Mouse (Mus musculus) left cerebral cortex, postnatal 10 days (tissue): Measurements from ENCODE around the gene Kera. TPM values are rescaled to one million over a fixed set of nuclear protein-coding genes. Genes with fewer than 3 reads are reported as not detected.

ENCODE experiments used
- DNase-seq, 2 experiments: peaks; one replicate each; pipeline ENCODE4 v3.0.0; 2021 to 2022; ENCODE audit warnings: low spot score in 2 of 2, mixed read lengths in 1 of 2; ENCODE audit errors: extremely low spot score in 1 of 2
- intact Hi-C: fragments of 180-260 bp; cut with DNase I; formaldehyde crosslinking; loops from one replicate; pipeline ENCODE4 v1.15.1; 2025
- total RNA-seq, 2 experiments: library from RNA; stranded (reverse); gene quantifications; 2 replicates each; pipeline ENCODE4 v1.2.3; 2021

The Kera gene
- not detected for total RNA-seq

- intact Hi-C loops: no loop called here
- DNase-seq: no peak
Measured at GRCm38 (mm10) chr10:97606579-97606978, at the start of gene Kera. Gene Kera (plus strand): TSS chr10:97606879.

DNA sequence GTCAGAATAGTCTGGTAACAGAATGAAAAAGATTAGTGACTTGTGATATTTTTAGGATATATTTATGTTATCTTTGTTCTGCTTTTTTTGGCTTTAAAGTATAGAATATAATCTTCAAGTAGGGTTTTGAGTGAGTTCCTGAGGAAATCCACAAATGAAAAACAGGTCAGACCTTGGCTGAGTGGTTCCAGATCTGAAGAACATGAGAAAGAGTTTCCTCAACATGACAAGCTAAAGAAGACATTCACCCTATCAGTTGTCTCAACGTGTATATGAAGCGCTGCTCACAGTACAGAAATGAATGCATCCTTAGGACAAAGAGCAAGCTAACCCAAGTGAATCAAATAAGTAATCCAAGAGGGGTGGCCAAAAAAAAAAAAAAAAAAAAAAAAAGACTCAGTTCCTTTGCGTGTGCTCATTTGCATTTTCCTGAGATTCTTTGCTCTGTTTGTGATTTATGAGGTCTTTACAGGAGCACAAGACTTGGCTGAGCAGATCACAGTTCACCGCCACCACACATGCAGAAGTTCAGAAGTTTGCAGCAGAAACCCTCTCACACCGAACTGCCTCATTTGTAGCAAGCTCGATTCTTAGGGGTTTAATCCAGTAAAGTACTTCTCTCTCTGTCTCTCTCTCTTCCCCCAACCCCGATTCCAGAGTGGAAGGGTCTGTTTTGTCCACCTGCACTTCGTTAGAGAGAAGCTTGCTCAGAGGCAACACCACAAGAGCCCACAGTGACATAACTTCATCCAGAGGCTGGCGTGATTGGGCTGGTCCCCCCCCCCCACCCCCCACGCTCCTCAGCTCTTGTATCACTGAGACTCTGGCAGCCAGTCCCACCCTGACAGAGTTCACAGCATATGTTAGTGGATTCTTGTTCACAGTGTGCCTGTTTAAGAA lies 41.5 kb upstream of the Kera start, which contains the start of gene Lum:
TSS of gene Lum (plus strand) at position 172 of the 900 bp plus-strand sequence.
- intact Hi-C loops: no loop called here
- DNase-seq: no peak

- DNase-seq: no peak
Measured at GRCm38 (mm10) chr10:97567489-97568135, 39.1 kb upstream of the Kera start.

DNA sequence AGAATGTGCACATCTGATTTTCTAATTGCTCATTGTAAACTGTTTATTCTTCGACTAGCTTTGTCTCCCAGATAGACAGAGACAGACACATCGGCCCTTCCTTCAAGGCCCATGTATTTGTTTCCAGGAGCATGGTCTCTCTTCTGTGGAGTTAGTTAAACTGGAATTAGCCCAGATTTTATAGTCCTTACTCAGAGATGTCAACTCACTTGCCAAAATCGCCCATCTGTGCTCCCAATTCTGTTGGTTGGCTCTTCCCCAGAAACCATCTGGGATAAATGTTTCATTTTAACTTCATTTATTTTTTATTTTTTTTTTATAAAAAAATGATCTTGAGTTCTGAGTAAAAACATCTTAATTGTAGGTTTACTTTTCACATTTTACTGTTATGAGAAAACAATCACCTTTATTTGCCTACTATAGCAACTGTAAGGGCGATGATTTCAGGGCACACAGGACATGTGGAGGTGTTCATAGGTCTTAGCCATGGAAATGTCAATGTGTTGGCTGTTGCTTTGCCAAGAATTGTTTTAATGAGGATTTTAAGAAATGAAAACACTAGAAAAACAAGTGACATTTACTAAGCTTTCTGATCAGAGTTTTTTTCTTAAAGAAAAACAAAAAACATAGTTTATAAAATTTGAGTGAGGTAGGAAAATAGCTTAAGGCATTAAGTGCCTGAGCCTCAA lies 24.0 kb upstream of the Kera start:
- peak in 1 of 2 experiments; percentile 54 for DNase-seq
- intact Hi-C loops: no loop called here

More at GRCm38 (mm10) chr10:97567489-97568135, 39.1 kb upstream of the Kera start:
- intact Hi-C loops: no loop called here

DNA sequence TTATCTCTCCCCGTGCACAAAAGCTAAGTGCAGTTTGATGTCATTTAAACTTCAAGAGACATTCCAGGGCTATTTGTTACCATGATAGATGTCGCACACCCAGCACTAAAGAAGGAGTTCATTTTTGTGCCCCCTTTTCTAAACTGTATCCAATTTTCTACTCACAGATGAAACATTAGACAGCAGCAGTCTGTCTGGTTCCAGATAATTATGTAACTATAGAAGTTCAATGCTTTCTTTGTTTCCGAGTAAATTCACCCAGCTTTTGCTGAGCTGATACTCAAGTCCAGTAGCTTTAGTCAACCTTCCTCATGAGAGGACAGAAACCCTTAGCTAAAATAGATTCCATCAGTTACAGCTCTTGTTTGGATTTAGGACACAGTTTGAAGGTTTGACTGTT lies 22.5 kb upstream of the Kera start:
- intact Hi-C loops: no loop called here
- no peak for DNase-seq

DNA sequence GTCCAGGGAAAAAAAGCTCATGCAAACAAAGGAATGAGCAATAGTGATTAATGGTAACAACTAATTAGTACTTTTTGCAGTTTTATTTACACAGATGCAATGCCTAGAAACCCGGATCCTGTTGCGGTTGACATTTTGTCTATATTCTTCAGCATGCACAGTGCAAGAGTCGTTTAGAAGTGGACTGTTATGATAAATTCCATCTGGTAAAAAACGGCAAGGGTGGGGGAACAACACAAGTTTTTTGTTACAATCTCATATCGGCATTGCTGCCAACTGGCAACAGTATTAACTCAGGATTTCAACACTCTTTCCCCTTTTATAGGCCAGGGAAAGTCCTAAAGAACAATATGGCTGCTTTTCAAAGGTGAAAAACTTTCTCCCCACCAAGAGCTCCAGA lies 19.5 kb upstream of the Kera start:
- intact Hi-C loops: no loop called here
- DNase-seq: no peak

GRCm38 (mm10) chr10:97589574-97589973 lies 17.1 kb upstream of the Kera start:
- intact Hi-C loops: no loop called here
- DNase-seq: no peak

DNA sequence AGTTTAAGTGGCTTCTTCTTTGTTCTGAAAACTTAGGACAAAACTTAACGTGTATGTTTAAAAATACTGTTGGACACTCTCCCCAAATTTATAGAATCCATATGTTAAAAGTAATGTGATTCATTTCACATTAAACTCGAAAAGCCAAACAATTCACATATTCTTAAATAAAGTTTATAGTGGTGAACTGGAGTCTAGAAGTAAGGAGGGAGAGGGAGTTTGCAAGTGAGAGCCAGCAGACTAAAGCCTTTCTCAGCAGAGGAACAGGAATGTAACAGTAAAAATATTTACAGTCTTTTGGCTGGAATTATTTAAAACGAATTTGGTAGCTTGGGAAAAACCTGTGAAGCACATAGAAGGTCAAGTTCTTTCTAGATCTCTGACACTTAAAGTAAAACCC lies 15.6 kb upstream of the Kera start:
- DNase-seq: no peak
- intact Hi-C loops: no loop called here

DNA sequence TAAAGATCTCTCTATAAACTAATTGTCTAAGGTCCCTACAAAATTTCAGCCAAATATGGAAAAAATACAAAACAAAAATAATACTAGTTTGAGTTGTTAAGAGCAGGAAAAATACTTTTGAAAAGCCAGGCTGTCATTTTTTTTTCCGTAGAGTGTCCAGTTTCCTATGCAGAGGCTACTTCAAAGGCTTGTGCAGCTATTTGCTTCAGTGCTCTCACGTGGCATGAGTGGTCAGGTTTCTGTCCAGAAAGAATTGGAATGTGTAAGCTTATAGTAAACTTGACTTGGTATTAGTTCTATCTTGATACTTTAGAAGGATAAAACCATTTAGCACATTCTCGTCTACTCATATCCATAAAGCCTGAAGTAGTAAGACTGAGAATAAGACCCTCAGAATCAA lies 15.0 kb upstream of the Kera start:
- intact Hi-C loops: no loop called here
- no peak for DNase-seq

DNA sequence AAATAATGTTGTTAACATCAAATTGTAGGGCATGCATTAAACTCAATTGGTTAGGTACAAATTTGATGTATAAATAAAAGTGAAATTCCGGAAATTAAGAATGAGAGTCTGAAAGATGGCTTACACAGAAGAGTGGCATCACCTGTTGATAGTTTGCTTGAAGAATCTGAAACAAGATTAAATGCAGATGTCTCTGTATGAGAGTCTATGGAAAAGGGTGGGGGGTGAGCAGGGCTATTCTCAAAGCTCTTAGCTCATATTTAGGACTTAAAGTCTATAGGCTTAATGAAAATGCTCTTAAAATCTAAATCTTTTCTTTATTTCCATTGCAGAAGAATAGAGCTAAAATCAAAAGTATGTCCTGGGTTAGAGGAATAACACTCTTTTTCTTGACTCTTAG lies 11.0 kb upstream of the Kera start:
- intact Hi-C loops: no loop called here
- no peak for DNase-seq

GRCm38 (mm10) chr10:97601744-97602143 lies 4.9 kb upstream of the Kera start:
- intact Hi-C loops: no loop called here

DNA sequence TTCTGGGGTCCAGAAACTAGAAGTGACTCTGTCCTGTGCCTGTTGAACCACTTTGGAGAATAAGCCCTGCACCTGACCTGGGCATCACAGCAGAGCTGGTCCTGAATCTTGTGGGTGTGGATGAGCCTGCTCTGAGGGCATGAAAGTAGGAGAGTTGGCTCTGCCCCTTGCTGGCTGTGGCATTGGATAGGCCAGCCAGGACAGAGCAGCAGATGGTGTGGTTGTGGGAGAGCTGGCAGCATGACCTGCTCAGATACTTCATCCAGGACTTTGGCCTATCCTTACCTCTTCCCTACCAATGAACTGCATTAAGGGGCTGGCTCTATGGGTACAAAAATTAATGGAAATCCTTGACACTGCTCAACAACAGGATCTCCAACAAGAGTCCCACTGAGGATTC lies 3.4 kb upstream of the Kera start:
- no peak for DNase-seq
- intact Hi-C loops: no loop called here

More at GRCm38 (mm10) chr10:97601744-97602143, 4.9 kb upstream of the Kera start:
- no peak for DNase-seq

DNA sequence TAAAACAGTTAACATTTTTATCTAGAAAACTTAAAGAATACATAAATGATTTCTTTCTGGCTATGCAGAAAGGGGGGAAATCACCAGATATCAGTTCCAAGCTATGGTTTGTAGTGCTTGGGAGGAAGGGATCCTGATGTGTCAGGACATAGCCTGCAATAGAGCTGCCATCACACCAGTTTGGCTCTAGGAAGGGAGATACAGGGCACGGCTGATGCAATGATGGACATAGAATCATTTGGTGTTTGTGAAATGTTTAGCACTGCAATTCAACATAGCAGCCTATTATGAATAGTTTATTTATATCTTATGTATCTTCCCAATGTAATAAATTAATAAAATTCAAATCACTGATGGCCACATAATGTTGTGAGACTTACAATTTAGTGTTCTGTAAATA lies 15.6 kb downstream of the Kera start:
- DNase-seq: no peak
- intact Hi-C loops: no loop called here

DNA sequence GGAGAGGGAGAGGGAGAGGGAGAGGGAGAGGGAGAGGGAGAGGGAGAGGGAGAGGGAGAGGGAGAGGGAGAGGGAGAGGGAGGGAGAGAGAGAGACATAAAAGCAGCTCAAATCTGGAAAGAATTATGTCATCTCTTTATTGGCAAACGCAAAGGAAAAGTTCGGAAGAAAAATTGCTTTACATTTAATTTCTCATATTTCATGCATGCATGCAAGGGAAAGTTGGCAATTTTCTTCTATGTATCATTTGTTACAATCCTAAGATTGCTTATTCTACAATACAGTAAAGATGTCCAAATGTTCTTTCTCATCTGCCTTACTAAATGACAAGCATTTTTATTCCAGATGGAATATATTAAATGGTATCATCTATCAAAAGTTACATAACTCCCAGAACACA lies 17.7 kb downstream of the Kera start:
- no peak for DNase-seq
- intact Hi-C loops: no loop called here

- no peak for DNase-seq
- intact Hi-C loops: no loop called here
Measured at GRCm38 (mm10) chr10:97625116-97625515, 18.4 kb downstream of the Kera start.

- no peak for DNase-seq
- intact Hi-C loops: no loop called here
Measured at GRCm38 (mm10) chr10:97626543-97626942, 19.9 kb downstream of the Kera start.

- intact Hi-C loops: no loop called here
- no peak for DNase-seq
Measured at GRCm38 (mm10) chr10:97631061-97631460, 24.4 kb downstream of the Kera start.

DNA sequence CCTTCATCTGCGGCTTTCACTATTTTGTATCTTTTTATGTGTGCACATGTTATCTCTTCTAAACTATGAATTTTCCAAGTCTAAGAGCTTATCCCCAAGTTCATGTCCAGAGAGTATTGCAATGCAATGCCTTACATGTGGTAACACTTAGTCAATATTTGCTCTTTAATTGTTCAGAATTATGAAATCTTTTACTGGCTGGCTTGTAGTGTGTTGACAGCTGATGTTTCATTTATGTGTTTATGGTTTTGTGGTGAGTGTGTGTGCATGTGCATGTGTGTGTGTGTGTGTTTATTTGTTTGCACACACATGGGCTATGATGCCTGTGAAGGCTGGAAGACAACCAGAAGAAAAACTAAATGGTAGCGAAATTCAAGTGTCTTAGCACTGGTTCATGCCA lies 35.2 kb downstream of the Kera start:
- intact Hi-C loops: no loop called here

GRCm38 (mm10) chr10:97643768-97644167 lies 37.1 kb downstream of the Kera start, which contains the start of gene Epyc:
Gene Epyc (plus strand): TSS chr10:97644068.
- no peak for DNase-seq
- intact Hi-C loops: no loop called here

More for the DNA sequence above, 35.2 kb downstream of the Kera start:
- DNase-seq: no peak

GRCm38 (mm10) chr10:97650334-97650733 lies 43.7 kb downstream of the Kera start:
- intact Hi-C loops: no loop called here
- DNase-seq: no peak
